Mouse (Mus musculus) limb, embryonic 15.5 days (tissue): Measurements from ENCODE around the gene Glra1. TPM values are rescaled to one million over a fixed set of nuclear protein-coding genes. Genes with fewer than 3 reads are reported as not detected.

Experiments used
- ATAC-seq: fragments of 200-750 bp; cut with Nextera tagmentation; 2 replicates; pipeline ENCODE4 v1.8.0; 2017; ENCODE audit warnings: low read depth, moderate TSS enrichment; ENCODE audit not compliant: insufficient number of reproducible peaks, low FRiP score, low TSS enrichment
- H3K27ac ChIP-seq: fragments of 300-500 bp; sonication (generic); 2 replicates; pipeline ENCODE4 v1.5.1; 2015; ENCODE audit warnings: moderate library complexity, mild to moderate bottlenecking, inconsistent platforms
- H3K27me3 ChIP-seq: fragments of 300-500 bp; sonication (generic); 2 replicates; pipeline ENCODE4 v1.6.1; 2015; ENCODE audit warnings: inconsistent platforms
- H3K36me3 ChIP-seq: fragments of 300-500 bp; sonication (generic); 2 replicates; pipeline ENCODE4 v1.6.1; 2015; ENCODE audit warnings: inconsistent platforms
- H3K4me1 ChIP-seq: fragments of 300-500 bp; sonication (generic); 2 replicates; pipeline ENCODE4 v1.6.1; 2015; ENCODE audit warnings: inconsistent platforms
- H3K4me2 ChIP-seq: fragments of 300-500 bp; sonication (generic); 2 replicates; pipeline ENCODE4 v1.6.1; 2015; ENCODE audit warnings: mild to moderate bottlenecking, inconsistent platforms
- H3K4me3 ChIP-seq: fragments of 300-500 bp; sonication (generic); 2 replicates; pipeline ENCODE4 v1.5.1; 2015; ENCODE audit warnings: mild to moderate bottlenecking, inconsistent platforms
- H3K9ac ChIP-seq: fragments of 300-500 bp; sonication (generic); 2 replicates; pipeline ENCODE4 v1.6.1; 2015; ENCODE audit warnings: inconsistent platforms
- H3K9me3 ChIP-seq: fragments of 300-500 bp; sonication (generic); 2 replicates; pipeline ENCODE4 v1.6.1; 2016; ENCODE audit warnings: inconsistent platforms
- WGBS: fragments of 180-500 bp; shearing (Covaris S2); methylation state at CpG from one replicate; pipeline ENCODE4 v1.1.7; 2015; 5-methylcytosine and 5-hydroxymethylcytosine counted together
- polyA plus RNA-seq: library from polyadenylated mRNA; unstranded; fragments of >200 nt; fragmentation: Nextera tagmentation; extraction: Ambion mirVana; gene quantifications from 2 replicates; pipeline ENCODE4 v1.2.1, GENCODE M21; 2015

Glra1 gene
- polyA plus RNA-seq, 1 experiment from 2014 or later, result 0.12 TPM

DNA sequence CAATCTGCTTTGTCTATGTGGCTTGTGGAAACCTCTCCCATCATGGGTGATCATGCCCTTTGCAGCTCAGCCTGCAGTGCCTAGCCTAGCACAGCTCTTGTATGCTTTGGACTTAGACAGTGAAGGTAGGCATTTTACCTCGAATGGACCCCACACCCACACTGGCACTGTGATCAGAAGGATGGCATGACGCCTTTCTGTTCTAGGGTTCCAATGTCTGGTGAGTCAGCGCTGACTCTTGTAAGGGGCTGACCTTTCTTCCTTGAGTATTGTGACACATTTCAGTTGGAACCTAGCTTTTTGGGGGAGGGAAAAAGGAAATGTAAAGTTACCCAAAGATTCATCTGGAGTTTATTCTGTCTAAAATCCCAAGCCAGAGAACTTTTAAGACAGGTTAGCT lies 102.5 kb downstream of the Glra1 start:
- 83% methylated on average over 3 of the region's 3 CpGs for WGBS
- no peak overlapping the region for H3K4me2 ChIP-seq
- H3K27me3 ChIP-seq, result no peaks in the 10 kb centered on the region
- no peaks in the 10 kb centered on the region for H3K9me3 ChIP-seq
- no peak overlapping the region for H3K27ac ChIP-seq
- peaks cover 22% of the 10 kb centered on the region for H3K36me3 ChIP-seq
- H3K4me1 ChIP-seq, result peaks cover 8% of the 10 kb centered on the region; the same call in 1 of the 2 replicates
- H3K9ac ChIP-seq, result no peak overlapping the region
- no peak for ATAC-seq
- H3K4me3 ChIP-seq, result no peak overlapping the region

DNA sequence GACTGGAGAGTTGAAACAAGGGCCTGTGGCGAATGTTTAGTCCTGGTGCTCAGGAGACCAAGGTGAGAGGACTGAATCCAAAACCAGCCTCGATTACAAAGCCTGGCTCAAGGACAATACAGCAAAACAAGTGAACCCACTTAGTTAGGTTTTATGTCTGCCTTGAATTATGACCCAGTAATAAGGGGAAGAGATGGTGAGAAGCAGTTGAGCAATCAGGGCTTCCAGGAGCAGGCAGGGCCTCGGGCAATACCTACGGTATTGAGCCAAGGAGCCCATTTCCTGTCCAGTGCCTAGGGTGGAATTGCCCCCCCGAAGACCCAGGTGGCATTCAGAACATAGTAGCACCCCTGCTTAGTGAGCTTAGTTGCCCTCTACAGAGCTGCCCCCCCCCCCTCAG lies 105.1 kb downstream of the Glra1 start:
- ATAC-seq, result no peak
- peaks cover 41% of the 10 kb centered on the region for H3K36me3 ChIP-seq
- no peaks in the 10 kb centered on the region for H3K27me3 ChIP-seq
- 0 out of 2 replicates have a peak overlapping the region, but pooled peaks have one; percentile 7 for H3K27ac ChIP-seq
- H3K9ac ChIP-seq, result no peak overlapping the region
- WGBS, result 51% methylated on average over 5 of the region's 5 CpGs
- no peak overlapping the region for H3K4me2 ChIP-seq
- peaks cover 8% of the 10 kb centered on the region; the same call in 1 of the 2 replicates for H3K4me1 ChIP-seq
- no peaks in the 10 kb centered on the region for H3K9me3 ChIP-seq
- no peak overlapping the region for H3K4me3 ChIP-seq

DNA sequence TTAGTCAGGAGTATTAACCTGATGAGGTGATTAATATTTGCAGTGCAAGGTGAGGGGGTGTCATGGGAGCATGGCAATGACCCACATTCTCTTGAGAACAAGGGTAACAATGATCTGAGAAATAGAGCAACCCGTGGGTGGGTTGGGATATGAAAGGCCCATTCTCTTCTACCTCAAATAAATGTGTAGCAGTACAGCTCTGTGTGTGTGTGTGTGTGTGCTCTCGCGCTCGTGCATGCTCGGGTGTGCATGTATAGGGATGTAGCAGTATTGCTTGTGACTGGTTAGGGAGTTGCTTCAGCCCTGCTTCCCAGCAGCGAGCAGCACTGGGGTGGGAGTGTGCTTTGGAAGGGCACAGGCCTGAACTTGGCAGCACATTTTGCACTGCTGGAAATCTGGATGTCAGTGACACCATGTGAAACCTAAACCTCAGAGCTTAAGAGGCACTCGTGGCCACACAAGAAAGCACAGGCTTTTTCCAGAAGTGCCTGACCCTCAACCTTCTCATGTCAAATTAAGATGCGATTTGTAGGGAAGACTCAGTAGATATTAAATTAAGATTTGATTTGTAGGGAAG lies 106.0 kb downstream of the Glra1 start:
- 79% methylated on average over 8 of the region's 8 CpGs for WGBS
- H3K36me3 ChIP-seq, result peaks cover 49% of the 10 kb centered on the region
- no peak for ATAC-seq
- H3K27ac ChIP-seq, result no peak overlapping the region
- H3K9ac ChIP-seq, result no peak overlapping the region
- no peaks in the 10 kb centered on the region for H3K9me3 ChIP-seq
- no peaks in the 10 kb centered on the region for H3K27me3 ChIP-seq
- peaks cover 8% of the 10 kb centered on the region; the same call in 1 of the 2 replicates for H3K4me1 ChIP-seq
- H3K4me3 ChIP-seq, result no peak overlapping the region
- H3K4me2 ChIP-seq, result no peak overlapping the region

DNA sequence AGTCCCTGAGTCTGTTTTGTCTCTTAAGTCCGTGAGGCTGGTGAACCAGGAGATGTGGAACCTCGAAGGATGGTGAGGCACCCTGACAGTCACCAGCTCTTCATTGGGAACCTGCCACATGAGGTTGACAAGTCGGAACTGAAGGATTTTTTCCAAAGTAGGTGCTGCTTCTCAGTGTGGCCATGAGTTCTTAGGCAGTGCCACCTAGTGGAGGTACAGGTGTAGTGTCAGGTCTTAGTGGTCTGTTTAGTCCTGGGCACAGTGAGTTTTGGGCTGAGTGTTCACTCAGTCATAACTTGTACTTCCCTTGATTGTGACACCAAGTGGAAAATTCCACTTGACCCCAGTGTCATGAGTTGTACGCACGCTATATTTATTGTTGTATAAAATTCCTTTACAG lies 110.1 kb downstream of the Glra1 start:
- WGBS, result 60% methylated on average over 5 of the region's 5 CpGs
- Histone ChIP-seq H3K36me3 (peaks cover 87% of the 10 kb centered on the region), H3K4me3 (no peak overlapping the region), H3K27ac (no peak overlapping the region), H3K9ac (no peak overlapping the region), H3K9me3 (no peaks in the 10 kb centered on the region), H3K27me3 (no peaks in the 10 kb centered on the region), H3K4me2 (no peak overlapping the region), H3K4me1 (peaks cover 4% of the 10 kb centered on the region; the same call in 1 of the 2 replicates)
- 0 out of 2 replicates have a peak, but pooled peaks have one; percentile 22 for ATAC-seq

DNA sequence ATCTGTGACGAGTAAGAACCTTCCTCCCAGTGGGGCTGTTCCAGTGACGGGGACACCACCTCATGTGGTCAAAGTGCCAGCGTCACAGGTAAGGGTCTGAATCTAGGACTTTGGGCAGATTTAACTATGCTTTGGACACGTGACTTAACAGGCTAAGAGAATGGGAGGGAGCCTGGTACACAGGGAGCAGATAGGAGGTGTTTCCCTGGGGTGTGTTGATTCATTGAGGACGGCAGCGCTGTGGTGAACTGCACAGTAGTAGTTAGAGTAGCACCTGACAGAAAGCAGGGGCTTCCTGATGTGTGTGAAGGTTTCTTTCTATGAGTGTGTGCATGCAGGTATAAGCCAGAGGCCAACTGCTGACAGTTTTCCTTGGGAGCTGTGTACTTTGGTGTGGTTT lies 111.8 kb downstream of the Glra1 start:
- Histone ChIP-seq H3K27ac (no peak overlapping the region), H3K36me3 (peaks cover 89% of the 10 kb centered on the region), H3K9ac (no peak overlapping the region), H3K27me3 (no peaks in the 10 kb centered on the region), H3K4me3 (no peak overlapping the region), H3K9me3 (no peaks in the 10 kb centered on the region), H3K4me2 (no peak overlapping the region), H3K4me1 (peaks cover 3% of the 10 kb centered on the region; the same call in 1 of the 2 replicates)
- ATAC-seq, result no peak
- 88% methylated on average over 6 of the region's 6 CpGs for WGBS

DNA sequence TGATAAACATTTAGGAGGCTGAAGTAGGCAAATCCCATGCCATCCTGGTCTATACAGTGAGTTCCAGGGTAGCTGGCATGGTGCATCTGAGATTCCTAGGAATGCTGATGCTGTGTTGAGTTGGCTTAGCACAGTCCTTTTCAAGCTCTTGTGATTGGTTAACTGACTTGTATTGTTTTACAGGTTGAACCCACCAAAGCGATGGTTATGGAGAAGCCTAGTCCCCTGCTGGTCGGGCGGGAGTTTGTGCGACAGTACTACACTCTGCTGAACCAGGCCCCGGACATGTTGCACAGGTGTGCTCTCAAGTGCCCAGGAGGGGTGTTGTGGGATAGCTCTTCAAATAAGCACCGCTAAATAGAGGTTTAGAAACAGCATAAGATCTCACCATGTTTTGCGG lies 122.6 kb downstream of the Glra1 start:
- Histone ChIP-seq H3K9ac (no peak overlapping the region), H3K36me3 (peaks cover 82% of the 10 kb centered on the region), H3K4me3 (no peak overlapping the region), H3K4me2 (no peak overlapping the region), H3K27ac (no peak overlapping the region), H3K27me3 (no peaks in the 10 kb centered on the region), H3K4me1 (no peaks in the 10 kb centered on the region), H3K9me3 (no peaks in the 10 kb centered on the region)
- 95% methylated on average over 7 of the region's 7 CpGs for WGBS
- no peak for ATAC-seq

DNA sequence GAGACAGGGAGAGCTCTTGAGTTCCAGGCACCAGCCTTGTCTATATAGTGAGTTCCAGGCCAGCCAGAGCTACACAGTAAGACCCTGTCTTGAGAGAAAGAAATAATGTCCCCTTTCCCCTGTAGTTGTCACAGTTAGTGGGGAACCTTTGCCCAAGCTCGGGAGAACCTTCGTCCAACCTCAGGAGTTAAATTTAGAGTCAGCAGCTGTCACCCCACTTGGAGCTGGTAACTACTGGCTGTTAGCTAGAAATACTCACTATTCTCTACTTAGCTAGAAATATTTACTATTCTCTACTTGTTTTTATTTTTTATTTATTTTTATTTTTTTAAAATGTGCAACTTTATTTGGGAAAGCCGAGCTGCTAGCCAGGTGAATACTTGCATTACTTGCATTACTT lies 134.8 kb downstream of the Glra1 start:
- H3K4me1 ChIP-seq, result peaks cover 28% of the 10 kb centered on the region
- H3K9ac ChIP-seq, result no peak overlapping the region
- H3K36me3 ChIP-seq, result peaks cover 25% of the 10 kb centered on the region
- H3K4me3 ChIP-seq, result no peak overlapping the region
- H3K27ac ChIP-seq, result no peak overlapping the region
- 81% methylated on average over 3 of the region's 3 CpGs for WGBS
- ATAC-seq, result no peak
- H3K9me3 ChIP-seq, result no peaks in the 10 kb centered on the region
- no peaks in the 10 kb centered on the region for H3K27me3 ChIP-seq
- H3K4me2 ChIP-seq, result no peak overlapping the region

DNA sequence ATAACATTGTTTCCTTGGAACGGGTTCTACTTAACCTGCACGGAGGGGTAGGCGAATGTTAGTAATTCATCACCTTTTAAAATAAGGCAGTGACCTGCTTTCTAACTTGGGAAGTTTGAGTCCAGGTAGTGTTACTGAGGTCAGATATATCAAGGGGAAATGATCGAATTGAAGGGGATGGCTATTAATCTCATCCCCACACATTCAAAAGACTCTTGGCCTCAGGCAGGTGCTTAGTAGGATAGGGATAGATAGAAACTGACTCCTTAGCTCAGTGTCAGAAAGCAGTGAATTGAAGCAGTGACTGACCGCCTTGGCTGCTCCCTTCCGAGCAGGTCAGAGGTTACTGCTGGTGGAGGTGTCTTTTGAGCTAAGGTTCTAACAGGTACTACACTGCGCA lies 136.5 kb downstream of the Glra1 start:
- ATAC-seq, result no peak
- H3K27me3 ChIP-seq, result no peaks in the 10 kb centered on the region
- H3K4me2 ChIP-seq, result peak overlapping the region; percentile 53
- no peak overlapping the region for H3K9ac ChIP-seq
- 94% methylated on average over 7 of the region's 7 CpGs for WGBS
- H3K27ac ChIP-seq, result no peak overlapping the region
- H3K9me3 ChIP-seq, result no peaks in the 10 kb centered on the region
- H3K4me1 ChIP-seq, result peaks cover 30% of the 10 kb centered on the region
- H3K36me3 ChIP-seq, result peaks cover 25% of the 10 kb centered on the region
- H3K4me3 ChIP-seq, result peak overlapping the region; percentile 86

DNA sequence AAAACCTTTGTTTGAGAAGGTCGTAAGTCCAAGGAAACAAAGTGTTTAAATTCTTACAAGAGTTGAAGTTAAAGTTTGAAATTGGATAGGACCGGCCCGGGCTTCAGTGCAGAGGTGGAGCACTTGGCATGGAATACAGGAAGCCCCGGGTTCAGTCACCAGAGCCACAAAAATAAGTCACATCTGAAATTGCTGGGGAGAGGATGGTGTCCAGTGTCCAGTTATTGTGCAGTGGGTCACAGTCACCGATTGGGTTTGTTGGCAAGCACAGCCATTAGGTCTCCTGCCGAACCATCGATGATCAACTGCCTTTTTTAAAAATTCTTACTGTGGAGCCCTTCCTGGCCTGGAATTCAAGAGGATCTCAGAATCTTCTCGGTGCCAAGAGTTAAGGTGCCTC lies 137.2 kb downstream of the Glra1 start:
- Histone ChIP-seq H3K27ac (peak overlapping the region; percentile 33; the same call in 1 of the 2 replicates), H3K9me3 (no peaks in the 10 kb centered on the region), H3K4me2 (peak overlapping the region; percentile 53), H3K27me3 (no peaks in the 10 kb centered on the region), H3K4me3 (peak overlapping the region; percentile 86), H3K9ac (peak overlapping the region; percentile 91), H3K4me1 (peaks cover 30% of the 10 kb centered on the region), H3K36me3 (peaks cover 25% of the 10 kb centered on the region)
- no peak for ATAC-seq
- WGBS, result 41% methylated on average over 8 of the region's 8 CpGs

DNA sequence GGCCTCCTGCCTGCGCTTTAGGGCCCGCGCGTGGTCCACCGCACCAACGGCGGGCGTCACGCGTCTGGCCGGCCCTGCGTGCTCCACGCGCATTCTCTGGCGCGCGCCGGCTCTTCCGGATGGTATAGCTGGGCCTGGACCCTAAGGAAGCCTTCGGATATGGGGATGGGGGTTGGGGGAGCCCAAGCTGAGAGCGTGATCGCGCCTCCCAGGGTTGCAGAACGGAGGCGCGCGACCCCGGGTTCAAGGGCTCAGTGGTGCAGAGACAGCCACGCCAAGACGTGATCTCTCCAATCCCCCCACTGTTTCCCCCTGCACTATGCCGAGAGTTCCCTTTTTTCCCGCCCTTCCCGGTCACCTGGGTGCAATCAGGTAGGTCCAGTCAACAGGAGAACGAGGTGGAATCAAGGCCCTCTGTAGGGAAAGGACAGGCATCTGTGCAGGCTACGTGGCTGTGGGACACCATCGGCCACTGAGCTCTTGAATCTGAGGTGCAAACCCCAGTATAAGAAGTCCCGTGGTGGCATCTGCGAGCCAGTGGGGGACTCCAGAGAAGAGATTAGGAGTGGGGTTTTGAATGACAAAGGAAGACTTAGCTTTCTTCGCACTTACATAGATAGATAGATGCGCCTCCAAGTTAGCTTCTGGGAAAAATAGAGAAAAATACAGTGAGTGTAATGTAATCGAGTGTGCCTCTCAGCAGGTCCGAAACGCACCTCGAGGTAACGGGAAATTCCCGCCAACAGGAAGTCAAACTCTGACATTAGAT lies 137.9 kb downstream of the Glra1 start:
- under 1% methylated on average over 46 of the region's 46 CpGs for WGBS
- Histone ChIP-seq H3K9ac (peak overlapping the region; percentile 91), H3K4me1 (peaks cover 30% of the 10 kb centered on the region), H3K4me2 (peak overlapping the region; percentile 53), H3K9me3 (no peaks in the 10 kb centered on the region), H3K36me3 (peaks cover 25% of the 10 kb centered on the region), H3K27me3 (no peaks in the 10 kb centered on the region), H3K27ac (peak overlapping the region; percentile 84), H3K4me3 (peak overlapping the region; percentile 86)
- no peak; the same call in 1 of the 2 replicates for ATAC-seq

DNA sequence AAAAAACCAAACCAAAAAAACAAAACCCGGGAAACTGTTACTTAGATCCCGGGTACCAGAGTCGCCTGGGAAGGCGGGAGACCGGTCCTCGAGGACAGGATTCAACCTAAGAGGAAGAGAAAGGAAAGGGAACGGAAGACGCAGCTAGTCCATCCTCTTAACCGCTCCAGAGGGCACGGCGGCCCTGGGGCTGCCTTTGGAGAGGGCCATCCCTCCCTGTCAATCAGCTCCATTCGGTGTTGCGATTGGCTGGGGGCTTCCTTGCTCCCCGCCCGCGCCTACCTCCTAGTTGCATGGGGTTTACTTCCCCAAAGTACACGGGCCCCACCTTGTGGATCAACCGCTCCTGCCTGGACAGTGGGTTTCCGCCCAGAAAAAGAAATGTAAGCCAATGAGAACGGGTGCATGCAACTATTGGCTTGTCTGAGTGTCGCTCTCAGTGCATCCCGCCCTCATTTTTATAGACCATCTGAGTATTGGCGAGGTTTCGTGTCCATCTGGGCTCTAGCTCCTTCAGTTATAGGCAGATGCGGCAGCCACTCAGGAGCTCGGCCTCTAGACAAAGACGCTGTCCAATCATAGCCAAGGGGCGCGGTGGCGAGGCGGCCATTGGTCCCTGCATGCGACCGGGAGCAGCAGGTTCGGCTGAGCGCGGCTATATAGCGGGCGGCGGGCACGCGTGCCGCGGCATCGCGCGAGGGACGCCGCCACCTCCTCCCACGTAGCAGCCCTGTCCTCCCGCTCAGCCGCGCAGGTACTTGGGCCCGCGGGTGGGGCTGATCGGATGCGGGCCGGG lies 138.8 kb downstream of the Glra1 start, which contains the start of gene G3bp1:
Gene G3bp1 (plus strand): TSS at position 638 of the 796 bp plus-strand sequence.
- peaks cover 26% of the 10 kb centered on the region for H3K4me1 ChIP-seq
- H3K36me3 ChIP-seq, result peaks cover 16% of the 10 kb centered on the region
- H3K4me3 ChIP-seq, result peak within 1 kb of the TSS; percentile 86
- peak within 1 kb of the TSS; percentile 82 for H3K4me2 ChIP-seq
- H3K27me3 ChIP-seq, result no peaks in the 10 kb centered on the region
- under 1% methylated on average over 57 of the region's 57 CpGs for WGBS
- peak; percentile 99 for ATAC-seq
- H3K27ac ChIP-seq, result peak within 1 kb of the TSS; percentile 91
- H3K9me3 ChIP-seq, result no peaks in the 10 kb centered on the region
- H3K9ac ChIP-seq, result peak within 1 kb of the TSS; percentile 91
